Mouse (Mus musculus) regulatory T cell (primary cell): Measurements from ENCODE around the gene Pid1.
"Not testable (repeated sequence)": the region's sequence is repeated elsewhere in the genome, so short reads cannot be mapped to it uniquely, and the experiment has no call there.

Source experiments
- in situ Hi-C: fragments of 300-600 bp; cut with MboI, MseI; formaldehyde crosslinking; loops from one replicate; pipeline ENCODE4 v1.15.1; 2025; ENCODE audit warnings: high pct_unique_total_duplicates

Gene Pid1

DNA sequence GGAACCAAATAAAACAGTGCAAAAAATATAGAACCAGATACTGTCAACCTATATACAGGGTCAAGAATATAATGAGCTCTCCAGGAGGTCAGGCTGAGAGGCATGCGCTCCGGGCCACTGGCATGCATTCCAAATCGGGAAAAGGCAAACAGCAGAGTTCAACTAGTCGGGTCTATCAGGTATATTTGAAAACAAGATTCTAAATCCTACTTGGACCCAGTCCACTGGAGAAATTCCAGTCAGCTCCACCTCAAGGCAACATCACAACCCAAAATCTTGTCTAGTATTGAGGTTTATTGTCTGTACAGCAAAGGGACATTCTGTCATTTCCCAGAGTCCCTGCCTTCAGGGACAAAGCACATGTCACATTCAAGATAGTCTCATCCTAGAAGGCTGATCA lies 91.0 kb downstream of the Pid1 start:
- in situ Hi-C loops = no loop called here

DNA sequence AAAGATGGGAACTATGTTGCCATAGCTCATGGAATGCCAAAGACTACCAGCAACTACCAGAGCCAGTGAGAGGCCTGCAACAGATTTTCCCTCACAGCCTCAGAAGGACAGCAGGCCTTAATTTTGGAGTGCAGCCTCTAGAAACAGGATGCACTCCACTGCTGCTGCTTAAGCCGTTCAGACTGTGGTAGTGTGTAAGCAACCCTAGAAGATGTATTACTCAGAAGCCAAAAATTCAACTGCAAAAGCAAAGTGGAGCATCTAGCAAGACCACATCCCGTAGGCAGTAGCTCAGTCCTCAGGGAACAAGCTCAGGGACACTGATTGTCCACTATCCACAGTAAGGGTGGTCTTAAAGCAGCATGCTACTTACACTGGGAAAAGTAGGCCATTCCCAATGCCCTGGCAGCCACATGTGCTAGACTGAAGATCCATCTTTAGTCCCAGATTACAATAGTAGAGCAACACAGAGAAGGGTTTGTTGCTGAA lies 92.2 kb downstream of the Pid1 start:
- in situ Hi-C loops = no loop called here

DNA sequence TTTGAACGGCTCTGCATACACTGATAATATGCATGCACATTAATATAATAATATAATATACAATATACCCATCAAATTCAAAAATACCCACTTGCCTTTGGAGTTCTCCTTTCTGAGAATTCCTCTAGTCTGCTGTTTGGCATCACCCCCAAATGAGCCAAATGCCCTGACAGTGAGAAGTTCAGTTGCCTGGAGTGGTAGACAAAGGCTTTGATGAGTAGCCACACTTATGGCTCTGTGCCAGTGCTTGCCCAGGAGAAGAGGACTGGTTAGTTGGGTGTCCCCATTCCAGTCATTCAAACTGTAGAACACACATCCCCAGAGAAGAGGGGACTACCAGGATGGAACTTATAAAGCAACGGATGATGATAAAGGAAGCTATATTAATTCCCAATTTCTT lies 106.3 kb downstream of the Pid1 start:
- in situ Hi-C loops = no loop called here

DNA sequence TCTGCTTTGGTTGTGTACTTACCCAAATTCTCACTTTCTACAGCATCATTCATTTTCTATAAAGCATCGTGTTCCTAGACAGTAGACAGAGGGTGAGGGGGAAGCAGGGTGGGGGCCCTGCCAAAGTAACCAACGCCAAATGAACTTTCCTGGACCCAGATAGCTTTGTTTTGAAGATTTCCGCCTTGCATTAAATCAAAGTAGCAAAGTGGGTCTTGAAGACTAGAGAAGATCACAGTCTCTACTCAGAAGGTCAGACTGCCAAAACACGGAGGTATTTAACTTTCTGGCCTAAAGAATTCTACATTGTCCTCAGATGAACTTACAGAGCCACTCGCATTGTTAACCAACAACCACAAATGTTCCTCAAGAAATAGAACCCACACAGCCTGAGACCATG lies 109.6 kb downstream of the Pid1 start:
- in situ Hi-C loops = no loop called here

DNA sequence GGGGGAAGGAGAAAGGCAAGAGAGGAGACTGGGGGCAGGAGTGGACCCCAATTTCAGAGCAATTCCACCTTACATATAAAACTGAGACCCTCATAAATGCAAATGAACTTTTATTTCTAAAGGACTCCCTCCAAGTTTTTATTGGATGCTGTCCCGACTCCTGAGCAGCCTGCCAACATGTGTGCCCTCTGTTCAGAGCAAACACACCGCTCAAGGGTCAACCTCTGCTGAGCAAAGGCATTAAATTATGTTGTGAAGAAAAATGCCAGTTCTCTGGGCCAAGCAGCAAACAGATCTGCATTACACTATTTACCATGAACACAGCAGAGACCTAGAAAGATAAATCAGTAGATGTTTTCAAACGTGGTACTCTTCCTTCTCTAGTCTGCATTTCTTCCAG lies 110.1 kb downstream of the Pid1 start:
- in situ Hi-C loops = no loop called here

DNA sequence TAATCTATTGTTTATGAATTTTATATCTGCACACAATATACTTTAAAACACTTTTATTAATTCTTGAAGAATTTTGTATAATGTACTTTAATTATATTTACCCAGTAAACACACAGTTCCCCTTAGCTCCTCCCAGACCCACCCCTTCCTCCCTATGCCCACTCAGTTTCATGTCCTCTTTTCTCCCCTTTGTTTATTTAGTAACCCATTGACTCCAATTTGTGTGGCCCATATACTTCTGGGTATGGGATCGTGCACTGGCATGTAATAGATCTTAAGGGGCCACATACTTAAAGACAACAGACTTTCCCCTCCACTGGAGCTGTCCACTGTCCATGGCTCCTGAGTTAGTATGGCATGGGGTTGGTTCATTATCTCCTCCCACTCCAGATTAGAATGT lies 112.8 kb downstream of the Pid1 start:
- in situ Hi-C loops = no loop called here

DNA sequence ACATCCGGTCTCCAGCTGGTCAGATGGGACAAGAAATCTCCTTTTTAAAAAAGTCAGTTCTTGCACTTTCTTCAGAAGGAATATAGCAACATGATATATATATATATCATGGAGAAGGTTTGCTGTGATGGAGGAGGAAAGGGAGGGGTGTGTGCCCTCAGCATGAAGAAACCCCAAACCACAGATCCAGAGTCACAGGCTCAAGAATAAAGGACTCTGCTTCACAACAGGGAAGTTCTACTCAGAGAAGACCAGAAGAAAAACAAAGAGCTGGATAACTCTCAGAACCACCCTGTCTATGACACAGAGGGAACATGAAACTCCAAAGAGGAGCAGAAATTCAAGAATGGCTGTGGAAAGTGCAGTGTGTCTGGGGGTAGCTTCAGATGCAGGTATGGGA lies 113.2 kb downstream of the Pid1 start:
- in situ Hi-C loops = no loop called here

DNA sequence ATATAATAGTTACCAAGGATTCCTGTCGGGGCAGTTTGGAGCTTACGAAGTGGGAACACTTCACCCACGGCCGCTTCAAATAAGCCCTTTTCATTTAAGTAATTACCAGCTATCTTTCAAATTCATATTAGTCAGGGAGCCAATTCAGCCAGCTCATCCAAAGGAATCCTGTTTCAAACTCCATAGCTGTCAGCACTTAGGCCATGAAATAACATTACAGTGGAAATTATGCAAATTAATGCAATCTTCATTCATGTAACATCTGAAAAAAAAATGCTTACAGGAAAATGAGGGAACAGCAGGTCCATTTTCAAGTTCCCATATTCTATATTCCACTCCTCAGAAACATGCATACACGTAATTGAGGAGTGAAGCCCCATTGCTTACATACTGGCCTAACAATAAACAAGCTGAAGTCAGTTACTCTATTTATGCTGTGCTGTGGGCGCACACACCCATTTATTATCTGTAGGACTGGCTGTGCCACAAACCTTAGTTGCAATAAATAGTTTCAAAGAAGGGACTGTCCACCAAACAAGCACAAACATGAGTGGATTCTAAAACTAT lies 114.1 kb downstream of the Pid1 start:
- in situ Hi-C loops = no loop called here

DNA sequence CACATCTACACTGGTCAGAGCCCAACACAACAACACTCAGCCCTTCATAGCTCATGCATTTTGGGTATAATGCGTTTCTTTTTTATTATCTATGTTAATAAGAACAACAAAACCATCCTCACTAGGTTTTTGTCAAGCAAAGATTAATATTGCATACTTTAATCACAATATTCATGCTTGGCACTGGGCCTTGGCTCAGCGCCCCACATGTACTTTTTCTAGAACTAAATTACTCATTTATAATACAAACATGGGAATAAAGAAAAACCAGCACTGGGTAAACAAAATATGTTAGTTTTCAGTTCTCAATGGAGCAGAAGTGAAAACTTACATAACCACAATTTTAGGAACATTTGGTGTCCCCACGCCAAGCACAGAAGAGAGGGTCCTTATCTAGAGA lies 116.9 kb downstream of the Pid1 start:
- in situ Hi-C loops = no loop called here

DNA sequence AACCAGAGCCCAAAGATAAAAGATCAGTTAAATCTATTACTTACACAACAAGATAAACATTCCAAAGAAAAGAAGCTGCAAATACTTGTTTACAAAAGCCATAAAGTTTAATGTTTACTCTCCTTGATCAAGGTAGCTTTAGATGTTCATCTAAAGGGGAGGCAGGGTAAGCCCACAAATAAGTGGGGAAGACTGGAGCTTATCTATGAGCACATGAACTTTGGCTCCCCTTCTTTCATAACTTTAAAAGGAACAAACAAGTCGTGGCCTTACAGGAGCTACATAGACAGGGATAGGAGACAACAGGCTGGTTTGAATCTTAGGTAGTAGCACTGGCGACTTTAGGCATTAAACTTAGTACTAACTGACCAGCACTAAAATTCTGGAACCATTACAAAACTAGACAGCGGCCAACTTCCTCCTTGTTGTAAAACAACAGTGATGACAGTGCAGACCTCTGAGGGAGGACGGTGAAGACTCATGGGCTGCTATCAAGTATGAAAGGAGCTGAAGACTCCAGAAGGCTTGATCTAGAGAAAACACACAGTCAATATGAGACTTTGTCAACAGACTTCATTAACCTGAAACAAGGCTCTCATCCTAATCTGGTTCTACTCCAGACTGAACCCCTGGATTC lies 122.7 kb downstream of the Pid1 start:
- in situ Hi-C loops = no loop called here

DNA sequence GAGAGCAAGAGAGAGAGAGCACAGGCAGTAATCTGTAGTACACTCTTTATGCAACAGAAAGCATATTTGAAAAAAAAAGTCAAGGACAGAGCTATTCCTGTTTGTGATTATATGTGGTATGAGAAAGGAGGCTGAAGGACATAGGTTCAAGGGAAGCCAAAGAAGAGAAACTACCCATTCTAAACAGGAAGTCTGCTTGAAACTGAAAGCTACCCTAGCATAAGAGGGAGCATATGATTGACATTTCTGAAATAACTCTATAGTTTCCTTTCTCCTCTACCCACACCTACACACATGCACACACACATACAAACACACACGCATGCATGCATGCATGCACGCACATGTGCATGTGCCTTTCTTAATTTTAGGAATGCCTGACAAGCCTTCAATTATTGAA lies 123.8 kb downstream of the Pid1 start:
- in situ Hi-C loops = no loop called here

DNA sequence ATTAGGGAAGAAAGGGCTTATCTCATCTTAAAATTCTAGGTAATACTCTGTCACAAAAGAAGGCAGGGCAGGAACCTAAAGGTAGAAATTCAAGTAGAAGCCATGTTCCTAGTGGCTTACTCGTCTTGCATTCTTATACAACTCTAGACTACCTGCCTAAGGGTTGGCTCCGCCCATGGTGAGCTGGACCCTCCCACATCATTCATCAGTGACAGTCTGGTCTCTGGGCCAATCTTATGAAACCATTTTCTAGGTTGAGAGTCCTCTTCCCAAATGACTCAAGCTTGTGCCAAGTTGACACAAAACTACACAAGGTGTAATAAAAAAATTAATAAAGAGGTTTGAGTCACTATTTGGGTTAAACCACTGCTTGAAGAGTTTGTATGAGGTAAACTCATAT lies 133.5 kb downstream of the Pid1 start:
- in situ Hi-C loops = no loop called here

DNA sequence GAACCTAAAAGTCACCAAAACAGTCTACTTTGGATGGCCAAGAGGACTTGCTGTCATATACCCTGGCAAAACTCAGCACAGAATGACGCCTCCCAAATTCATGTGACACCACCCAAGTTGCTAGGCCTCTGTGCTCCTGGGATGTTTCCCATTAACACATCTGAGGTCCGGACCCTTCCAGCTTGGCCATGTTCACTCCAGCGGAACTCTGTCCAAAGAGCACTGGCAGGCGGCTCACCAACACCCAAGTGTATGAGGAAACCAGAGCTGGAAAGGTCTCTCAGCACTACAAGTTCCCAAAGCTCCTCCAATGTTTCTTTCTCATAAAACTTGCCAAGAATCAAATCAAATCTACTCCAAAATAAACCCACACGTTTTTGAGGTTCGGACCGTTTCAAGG lies 138.4 kb downstream of the Pid1 start:
- in situ Hi-C loops = no loop called here

DNA sequence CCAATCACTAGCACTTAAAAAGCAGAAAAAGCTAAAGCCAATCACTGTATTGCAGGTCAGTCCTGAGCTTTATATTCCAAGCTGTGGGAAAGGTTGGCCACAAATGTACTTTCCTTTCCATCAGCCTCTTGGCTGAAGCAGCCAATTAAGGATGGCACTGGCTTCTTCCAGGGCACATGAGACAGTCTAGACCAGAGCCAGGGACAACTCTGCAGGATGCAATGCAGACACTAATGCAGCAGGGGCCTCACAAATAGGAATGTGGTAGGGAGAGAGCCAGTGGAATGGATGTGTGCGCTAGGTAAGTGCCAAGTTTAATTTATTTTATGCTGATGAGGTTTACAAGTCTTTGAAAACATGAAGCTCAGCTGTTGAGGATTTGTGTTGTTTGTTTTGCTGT lies 141.9 kb downstream of the Pid1 start:
- in situ Hi-C loops = no loop called here

DNA sequence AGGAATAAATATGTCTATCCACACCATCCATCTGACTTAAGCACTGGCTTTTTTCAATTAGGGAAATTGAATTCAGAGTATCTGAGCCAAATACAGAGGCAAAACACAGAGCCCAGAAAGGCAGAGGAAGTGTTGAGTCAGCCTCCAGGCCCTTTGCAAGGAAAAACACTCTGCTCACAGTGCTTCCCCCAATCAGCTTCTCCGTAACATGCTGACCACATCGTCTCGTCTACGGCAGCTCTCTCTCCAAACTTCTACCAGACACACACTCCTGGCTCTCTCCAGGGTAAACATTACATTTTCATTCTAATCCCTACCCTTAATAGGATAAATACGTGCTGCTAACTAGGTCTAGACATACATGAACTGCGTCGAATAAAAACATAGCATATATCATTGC lies 145.4 kb downstream of the Pid1 start:
- in situ Hi-C loops = no loop called here

DNA sequence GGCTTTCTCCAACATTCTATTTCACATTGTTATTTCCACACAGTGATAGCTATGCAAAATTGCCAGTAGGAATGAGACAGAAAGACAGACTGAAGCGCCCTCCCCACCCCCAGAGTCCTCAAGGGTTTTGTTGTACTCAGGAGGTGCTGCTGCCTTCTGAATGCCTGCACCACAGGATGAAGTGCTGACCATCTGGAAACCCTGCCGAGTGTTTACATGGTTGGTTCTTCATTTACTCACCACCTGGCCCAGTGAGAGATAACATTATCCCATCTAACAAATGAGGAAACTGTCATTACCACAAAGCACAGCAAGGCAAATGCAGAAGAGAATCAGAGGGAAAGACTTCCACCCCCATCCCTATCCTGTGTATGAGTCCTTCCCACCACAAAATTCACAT lies 146.2 kb downstream of the Pid1 start:
- in situ Hi-C loops = no loop called here

DNA sequence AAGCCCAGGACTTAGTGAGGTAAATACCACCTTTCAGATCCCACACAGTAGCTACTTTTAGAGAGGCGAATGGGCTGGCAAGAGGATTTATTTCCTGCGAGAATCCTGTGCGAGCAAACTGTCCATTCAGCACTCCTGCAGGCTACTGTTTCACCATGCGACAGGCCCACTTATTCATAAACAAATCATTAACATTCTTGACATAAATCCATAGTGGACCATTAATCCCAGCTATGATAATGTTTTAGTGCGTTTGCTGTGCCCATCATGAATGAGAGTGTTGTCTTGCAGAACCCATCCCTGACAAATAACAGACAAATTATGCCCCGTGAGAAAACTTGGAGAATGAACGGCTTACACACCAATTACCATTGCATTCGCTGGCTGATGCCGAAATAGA lies 152.5 kb downstream of the Pid1 start:
- in situ Hi-C loops = no loop called here

DNA sequence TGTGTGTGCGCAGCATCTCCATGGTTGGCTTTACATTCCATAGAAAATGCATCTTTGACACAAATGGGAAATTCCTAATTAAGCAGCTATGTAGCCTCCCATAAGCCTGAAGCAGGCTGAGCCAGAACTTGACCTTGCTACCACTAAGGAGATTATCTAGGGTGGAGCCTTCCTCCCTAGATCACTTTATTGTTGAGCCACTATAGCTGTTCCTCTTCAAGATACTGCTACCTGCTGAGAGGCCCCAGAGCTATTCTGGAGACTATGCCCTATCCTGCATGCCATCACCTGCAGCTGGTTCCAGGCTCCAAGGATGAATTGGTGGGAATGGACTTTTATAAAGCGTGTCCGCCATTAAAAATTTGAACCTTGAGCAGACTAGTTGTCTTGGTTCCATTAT lies 158.2 kb downstream of the Pid1 start:
- in situ Hi-C loops = not testable (repeated sequence)

DNA sequence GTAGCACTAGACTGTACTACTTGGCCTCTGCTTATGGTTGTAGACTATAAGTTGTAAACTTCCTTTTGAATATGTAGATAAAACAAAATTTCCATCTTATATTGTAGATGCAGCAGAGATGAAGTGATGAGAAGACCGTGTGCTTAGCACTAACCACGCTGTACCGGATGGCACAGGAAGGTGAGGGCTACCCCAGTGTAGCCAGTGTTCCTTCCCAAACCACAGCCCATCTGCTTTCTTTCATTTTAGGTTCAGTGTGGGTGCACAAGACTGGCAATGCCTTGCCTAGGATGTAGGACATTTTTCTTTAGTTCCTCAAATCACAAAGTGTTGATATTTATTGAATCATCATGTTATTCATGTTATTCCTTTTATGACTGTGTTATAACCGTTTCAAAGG lies 160.5 kb downstream of the Pid1 start:
- in situ Hi-C loops = no loop called here

DNA sequence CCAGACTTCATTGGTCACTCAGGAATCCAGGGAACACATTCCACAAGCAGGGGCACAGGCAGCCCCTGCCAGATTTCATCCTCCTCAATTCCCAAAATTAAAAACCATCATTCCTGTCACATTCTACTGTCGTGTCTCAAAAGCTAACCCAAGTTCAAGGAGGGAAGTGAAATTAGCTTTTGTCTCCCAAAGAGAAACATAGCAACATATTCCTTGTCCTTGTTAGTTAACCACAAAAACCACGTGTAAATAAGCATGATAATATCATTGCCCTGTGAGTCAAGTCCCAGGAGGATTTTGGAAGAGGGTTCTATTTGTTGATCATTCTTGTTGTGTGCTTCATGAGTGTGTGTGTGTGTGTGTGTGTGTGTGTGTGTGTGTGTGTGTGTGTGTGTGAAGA lies 164.1 kb downstream of the Pid1 start:
- in situ Hi-C loops = no loop called here

DNA sequence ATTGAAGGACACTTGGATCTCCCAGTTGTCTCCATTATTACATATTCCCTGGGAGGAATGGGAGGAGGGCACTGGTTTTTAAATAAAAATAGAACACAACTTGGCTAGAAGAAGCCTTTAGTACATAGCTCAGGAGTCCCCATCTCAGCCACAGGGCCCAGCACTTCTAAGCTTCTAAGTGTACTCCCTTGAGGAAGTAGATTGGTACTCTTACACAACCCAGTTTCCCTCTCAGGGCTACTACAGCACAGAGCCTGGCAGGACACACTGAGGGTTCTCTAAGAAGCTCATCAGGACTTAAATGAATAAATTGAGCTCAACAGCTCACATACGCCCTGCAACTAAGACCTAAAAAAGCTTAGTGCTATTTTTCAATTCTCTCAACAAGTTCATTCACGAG lies 165.1 kb downstream of the Pid1 start:
- in situ Hi-C loops = no loop called here

DNA sequence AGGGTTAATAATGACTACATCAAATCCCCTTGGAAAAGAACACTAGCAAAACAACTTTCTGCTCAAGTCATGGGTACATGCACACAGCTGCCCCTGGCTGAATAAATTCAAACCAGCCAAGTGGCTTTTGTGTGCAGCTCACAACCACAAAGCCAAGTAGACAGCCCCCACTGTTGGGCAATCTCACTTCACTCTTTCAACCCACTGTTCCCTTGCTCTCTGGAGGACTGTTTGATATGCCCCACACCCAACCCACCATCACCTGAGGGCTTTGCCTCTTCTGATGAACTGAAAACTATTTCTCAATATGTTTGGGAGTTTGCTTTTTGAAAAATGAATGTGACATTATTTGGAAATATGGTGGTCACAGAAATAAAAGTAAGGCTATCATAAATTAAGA lies 171.8 kb downstream of the Pid1 start:
- in situ Hi-C loops = no loop called here

DNA sequence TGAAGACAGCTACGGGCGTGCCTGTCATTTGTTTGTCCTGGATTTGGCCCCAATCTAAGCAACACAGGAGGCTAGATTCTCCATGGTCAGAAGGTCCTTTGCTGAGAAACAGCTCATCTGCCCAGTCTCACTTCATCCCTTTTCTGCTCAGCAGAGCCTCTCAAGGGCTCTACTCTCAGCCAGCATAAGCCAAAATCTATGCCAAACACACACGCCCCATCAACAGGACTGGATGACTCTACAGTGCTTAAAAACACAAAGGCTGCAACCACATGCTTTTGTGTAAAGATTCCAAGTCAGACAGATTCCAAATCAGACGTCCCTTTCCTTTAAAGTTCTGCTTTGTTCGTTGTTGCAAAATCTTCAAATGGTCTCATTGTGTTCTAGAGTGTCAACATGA lies 174.5 kb downstream of the Pid1 start:
- in situ Hi-C loops = no loop called here
